Mouse (Mus musculus): Measurements from ENCODE around the gene Crip1. TPM values are rescaled to one million over a fixed set of nuclear protein-coding genes. Genes with fewer than 3 reads are reported as not detected.

Crip1 gene
- polyA plus RNA-seq, 1 experiment from 2014 or later = 94.1 TPM

- H3K9me3 ChIP-seq (replicated peaks) = no peaks in the 10 kb centered on the region
- DNase-seq = peak; percentile 48
- H3K27ac ChIP-seq = peak overlapping the region; percentile 61
- H3K36me3 ChIP-seq = peaks cover 34% of the 10 kb centered on the region
- 3% methylated on average over 49 of the region's 49 CpGs for WGBS (ENCODE audit: insufficient replicate concordance)
- H3K4me3 ChIP-seq (replicated peaks) = peak overlapping the region; percentile 66
- H3K4me2 ChIP-seq = peak overlapping the region; percentile 96
- ATAC-seq (ENCODE audit: low read depth) = peak; percentile 70
- H3K9ac ChIP-seq = peak overlapping the region; percentile 72
- peaks cover 63% of the 10 kb centered on the region for H3K4me1 ChIP-seq (replicated peaks)
- peaks cover 41% of the 10 kb centered on the region for H3K27me3 ChIP-seq
Observed at GRCm38 (mm10) chr12:113140616-113141411, 5.3 kb upstream of the Crip1 start.

DNA sequence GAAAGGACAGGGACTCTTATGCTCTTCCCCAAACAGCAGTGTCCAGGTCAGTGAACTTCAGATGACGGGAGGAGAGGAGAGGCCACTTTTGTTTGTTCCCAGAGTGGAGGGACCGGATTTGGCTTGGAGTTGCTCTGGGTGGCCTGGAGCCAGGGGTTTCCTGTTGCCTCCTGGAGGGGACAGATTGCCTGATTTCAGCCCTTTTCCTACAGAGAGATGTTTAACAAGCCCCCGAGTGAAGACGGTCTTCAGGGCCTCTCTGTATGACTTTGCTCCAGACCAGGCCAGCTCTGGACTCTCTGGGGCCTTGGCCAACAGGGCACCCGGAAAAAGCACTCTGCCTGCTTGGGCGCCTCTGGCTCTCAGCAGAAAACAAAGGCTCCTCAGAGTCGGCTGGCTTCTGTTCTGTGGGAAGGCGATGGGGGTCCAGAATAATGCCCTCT lies 4.6 kb upstream of the Crip1 start:
- Histone ChIP-seq H3K4me1 (replicated peaks) (peaks cover 70% of the 10 kb centered on the region), H3K9ac (peak overlapping the region; percentile 72), H3K36me3 (peaks cover 27% of the 10 kb centered on the region), H3K9me3 (replicated peaks) (no peaks in the 10 kb centered on the region), H3K4me2 (peak overlapping the region; percentile 96), H3K4me3 (replicated peaks) (peak overlapping the region; percentile 66), H3K27ac (peak overlapping the region; percentile 61), H3K27me3 (peaks cover 45% of the 10 kb centered on the region)
- WGBS (ENCODE audit: insufficient replicate concordance) = 27% methylated on average over 8 of the region's 8 CpGs
- no peak for ATAC-seq (ENCODE audit: low read depth)
- no peak for DNase-seq

GRCm38 (mm10) chr12:113142021-113142975 lies 3.8 kb upstream of the Crip1 start:
- H3K4me3 ChIP-seq (replicated peaks) = peak overlapping the region; percentile 66
- peak overlapping the region; percentile 61 for H3K27ac ChIP-seq
- peak overlapping the region; percentile 72; the same call in 1 of the 2 replicates for H3K9ac ChIP-seq
- ATAC-seq (ENCODE audit: low read depth) (no peak), DNase-seq (no peak)
- H3K4me2 ChIP-seq = peak overlapping the region; percentile 96
- H3K27me3 ChIP-seq = peaks cover 53% of the 10 kb centered on the region
- peaks cover 19% of the 10 kb centered on the region for H3K36me3 ChIP-seq
- WGBS (ENCODE audit: insufficient replicate concordance) = 28% methylated on average over 15 of the region's 15 CpGs
- H3K4me1 ChIP-seq (replicated peaks) = peaks cover 75% of the 10 kb centered on the region
- no peaks in the 10 kb centered on the region for H3K9me3 ChIP-seq (replicated peaks)

- no peak overlapping the region for H3K27ac ChIP-seq
- H3K4me1 ChIP-seq (replicated peaks) = peaks cover 79% of the 10 kb centered on the region
- DNase-seq (no peak), ATAC-seq (ENCODE audit: low read depth) (no peak)
- peaks cover 61% of the 10 kb centered on the region for H3K27me3 ChIP-seq
- WGBS (ENCODE audit: insufficient replicate concordance) = 41% methylated on average over 7 of the region's 7 CpGs
- no peaks in the 10 kb centered on the region for H3K9me3 ChIP-seq (replicated peaks)
- H3K36me3 ChIP-seq = peaks cover 11% of the 10 kb centered on the region
- H3K4me2 ChIP-seq = peak overlapping the region; percentile 26
- peak overlapping the region; percentile 2; the same call in 1 of the 2 replicates for H3K4me3 ChIP-seq (replicated peaks)
- H3K9ac ChIP-seq = no peak overlapping the region
Observed at GRCm38 (mm10) chr12:113143164-113143563, 3.0 kb upstream of the Crip1 start.

DNA sequence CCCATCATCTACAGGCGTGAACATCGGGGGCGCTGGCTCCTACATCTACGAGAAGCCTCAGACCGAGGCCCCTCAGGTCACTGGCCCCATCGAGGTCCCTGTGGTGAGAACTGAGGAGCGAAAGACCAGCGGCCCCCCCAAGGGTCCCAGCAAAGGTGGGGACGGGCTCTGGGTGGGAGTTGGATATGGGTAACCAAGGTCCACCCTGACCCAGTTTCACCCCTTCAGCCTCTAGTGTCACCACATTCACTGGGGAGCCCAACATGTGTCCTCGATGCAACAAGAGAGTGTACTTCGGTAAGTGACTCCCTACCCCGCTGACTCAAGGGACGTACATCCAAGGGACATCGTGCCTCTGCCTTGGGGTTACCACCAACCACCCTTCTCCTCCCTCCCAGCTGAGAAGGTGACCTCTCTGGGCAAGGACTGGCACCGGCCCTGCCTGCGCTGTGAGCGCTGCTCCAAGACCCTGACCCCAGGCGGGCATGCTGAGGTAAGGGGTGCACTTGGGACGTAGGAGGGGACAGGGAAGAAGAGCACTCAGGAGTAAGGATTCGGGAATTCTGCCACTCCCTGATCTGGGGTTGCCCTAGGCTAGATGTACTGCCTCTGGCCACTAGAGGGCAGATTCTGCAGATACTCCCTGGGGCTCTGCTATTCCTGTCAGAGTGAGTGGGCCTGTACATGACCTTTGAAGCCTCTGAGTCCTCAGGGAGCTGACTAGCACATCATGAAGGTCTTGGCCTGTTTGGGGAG lies 1.9 kb upstream of the Crip1 start:
- no peak for DNase-seq
- 65% methylated on average over 20 of the region's 20 CpGs for WGBS (ENCODE audit: insufficient replicate concordance)

DNA sequence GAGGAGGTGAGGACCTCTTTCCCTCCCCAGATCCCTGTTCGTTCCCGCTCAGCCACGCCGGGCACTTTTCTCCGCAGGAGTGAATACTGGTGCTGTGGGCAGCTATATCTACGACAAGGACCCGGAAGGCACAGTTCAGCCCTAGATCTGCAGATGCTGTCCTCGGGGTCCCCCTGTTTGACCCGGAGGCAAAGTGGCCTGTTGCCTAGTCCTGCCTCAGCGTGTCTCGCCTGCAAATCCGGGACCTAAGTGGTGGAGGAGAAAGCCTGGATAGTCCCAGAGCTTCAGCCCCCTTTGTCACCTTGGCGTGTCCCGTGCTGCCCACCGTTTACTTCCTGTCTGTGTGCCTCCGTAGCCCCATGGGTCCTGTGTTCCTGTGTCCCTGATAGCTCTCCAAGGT lies 1.2 kb upstream of the Crip1 start:
- DNase-seq (no peak), ATAC-seq (ENCODE audit: low read depth) (no peak)
- H3K4me2 ChIP-seq = no peak overlapping the region
- WGBS (ENCODE audit: insufficient replicate concordance) = 85% methylated on average over 16 of the region's 16 CpGs
- H3K27me3 ChIP-seq = peaks cover 79% of the 10 kb centered on the region
- no peak overlapping the region for H3K27ac ChIP-seq
- no peak overlapping the region for H3K4me3 ChIP-seq (replicated peaks)
- no peak overlapping the region for H3K9ac ChIP-seq
- H3K9me3 ChIP-seq (replicated peaks) = no peaks in the 10 kb centered on the region
- peaks cover 81% of the 10 kb centered on the region for H3K4me1 ChIP-seq (replicated peaks)
- H3K36me3 ChIP-seq = peaks cover 11% of the 10 kb centered on the region

More for the DNA sequence above, 1.9 kb upstream of the Crip1 start:
- peaks cover 86% of the 10 kb centered on the region for H3K4me1 ChIP-seq (replicated peaks)
- H3K27ac ChIP-seq = no peak overlapping the region
- no peak overlapping the region for H3K4me2 ChIP-seq
- peaks cover 71% of the 10 kb centered on the region for H3K27me3 ChIP-seq
- peaks cover 11% of the 10 kb centered on the region for H3K36me3 ChIP-seq
- ATAC-seq (ENCODE audit: low read depth) = no peak
- no peak overlapping the region for H3K4me3 ChIP-seq (replicated peaks)
- H3K9ac ChIP-seq = no peak overlapping the region
- H3K9me3 ChIP-seq (replicated peaks) = no peaks in the 10 kb centered on the region

- Histone ChIP-seq H3K9ac (no peak overlapping the region), H3K4me2 (no peak overlapping the region), H3K27me3 (peaks cover 79% of the 10 kb centered on the region), H3K4me1 (replicated peaks) (peaks cover 78% of the 10 kb centered on the region), H3K36me3 (peaks cover 11% of the 10 kb centered on the region), H3K4me3 (replicated peaks) (no peak overlapping the region), H3K27ac (no peak overlapping the region), H3K9me3 (replicated peaks) (no peaks in the 10 kb centered on the region)
- ATAC-seq (ENCODE audit: low read depth) = no peak
- WGBS (ENCODE audit: insufficient replicate concordance) = 74% methylated on average over 5 of the region's 5 CpGs
- no peak for DNase-seq
Observed at GRCm38 (mm10) chr12:113145591-113145990, 525 bp upstream of the Crip1 start.

- H3K4me3 ChIP-seq (replicated peaks) = no peak overlapping the region
- ATAC-seq (ENCODE audit: low read depth) (no peak), DNase-seq (no peak)
- H3K9me3 ChIP-seq (replicated peaks) = no peaks in the 10 kb centered on the region
- H3K36me3 ChIP-seq = peaks cover 11% of the 10 kb centered on the region
- peaks cover 79% of the 10 kb centered on the region for H3K27me3 ChIP-seq
- H3K4me2 ChIP-seq = no peak overlapping the region
- WGBS (ENCODE audit: insufficient replicate concordance) = 71% methylated on average over 8 of the region's 8 CpGs
- H3K9ac ChIP-seq = no peak overlapping the region
- H3K4me1 ChIP-seq (replicated peaks) = peaks cover 78% of the 10 kb centered on the region
- no peak overlapping the region for H3K27ac ChIP-seq
Observed at GRCm38 (mm10) chr12:113147481-113147880, 1.4 kb downstream of the Crip1 start.

GRCm38 (mm10) chr12:113148381-113149035 lies 2.4 kb downstream of the Crip1 start:
- Histone ChIP-seq H3K9me3 (replicated peaks) (no peaks in the 10 kb centered on the region), H3K27ac (no peak overlapping the region), H3K4me1 (replicated peaks) (peaks cover 77% of the 10 kb centered on the region), H3K4me2 (no peak overlapping the region), H3K27me3 (peaks cover 77% of the 10 kb centered on the region), H3K4me3 (replicated peaks) (no peak overlapping the region), H3K36me3 (peaks cover 11% of the 10 kb centered on the region), H3K9ac (no peak overlapping the region)
- DNase-seq = peak; percentile 52
- peak; percentile 37 for ATAC-seq (ENCODE audit: low read depth)
- 21% methylated on average over 16 of the region's 16 CpGs for WGBS (ENCODE audit: insufficient replicate concordance)

DNA sequence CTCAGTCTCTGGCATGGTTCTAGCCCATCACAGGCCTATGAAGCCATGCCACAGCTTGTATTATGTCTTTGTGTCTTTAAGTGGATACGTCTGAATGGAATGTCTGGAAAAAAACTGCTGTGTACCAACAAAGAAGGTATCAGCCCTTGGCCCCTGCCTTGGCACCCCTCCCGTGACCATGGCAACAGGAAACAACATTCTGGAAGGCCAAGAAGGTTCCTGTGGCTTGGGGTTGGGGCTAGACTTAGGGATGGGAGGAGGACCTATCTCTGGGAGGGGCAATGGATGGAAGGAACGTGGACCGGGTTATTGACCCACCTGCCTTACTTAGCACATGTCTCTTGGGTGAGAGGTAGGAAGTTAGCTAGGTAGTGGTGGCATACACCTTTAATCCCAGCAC lies 3.2 kb downstream of the Crip1 start:
- no peak overlapping the region for H3K9ac ChIP-seq
- no peak overlapping the region for H3K4me3 ChIP-seq (replicated peaks)
- 59% methylated on average over 4 of the region's 4 CpGs for WGBS (ENCODE audit: insufficient replicate concordance)
- ATAC-seq (ENCODE audit: low read depth) = no peak
- no peak overlapping the region for H3K4me2 ChIP-seq
- peaks cover 73% of the 10 kb centered on the region for H3K27me3 ChIP-seq
- H3K9me3 ChIP-seq (replicated peaks) = no peaks in the 10 kb centered on the region
- H3K27ac ChIP-seq = no peak overlapping the region
- DNase-seq = no peak
- peaks cover 73% of the 10 kb centered on the region for H3K4me1 ChIP-seq (replicated peaks)
- H3K36me3 ChIP-seq = peaks cover 7% of the 10 kb centered on the region
